Mouse (Mus musculus) cerebellum, adult 11-12 months (tissue): ENCODE measurements at regions not wholly inside any gene's neighbourhood (a gene's known extent, or its start where the extent isn't known, plus 50 kb on each side); places are given as distances from the start of the nearest gene placed in this dataset.

Experiments
- DNase-seq: peaks from one replicate; pipeline ENCODE4 v3.0.0; 2022

- DNase-seq = no peak
Observed at GRCm38 (mm10) chr5:58394277-58394676, 676.5 kb downstream of the Pcdh7 start.

GRCm38 (mm10) chr5:58428265-58428664 is 710.5 kb downstream of the Pcdh7 start:
- peak; percentile 8 for DNase-seq

- no peak for DNase-seq
Observed at GRCm38 (mm10) chr5:58436432-58436831, 718.7 kb downstream of the Pcdh7 start.
